Mouse (Mus musculus) megakaryocyte, embryonic 14.5 days (primary cell): Measurements from ENCODE around the gene Grm7.

Experiments
- FLI1 ChIP-seq: IDR thresholded peaks from 2 replicates; pipeline ENCODE4 v1.6.1; 2012; ENCODE audit warnings: low read length, inconsistent platforms, mixed read lengths
- GATA1 ChIP-seq: IDR thresholded peaks from 3 replicates; pipeline ENCODE4 v1.6.1; 2012; ENCODE audit warnings: mixed read lengths, low read length, inconsistent platforms, borderline replicate concordance

DNA sequence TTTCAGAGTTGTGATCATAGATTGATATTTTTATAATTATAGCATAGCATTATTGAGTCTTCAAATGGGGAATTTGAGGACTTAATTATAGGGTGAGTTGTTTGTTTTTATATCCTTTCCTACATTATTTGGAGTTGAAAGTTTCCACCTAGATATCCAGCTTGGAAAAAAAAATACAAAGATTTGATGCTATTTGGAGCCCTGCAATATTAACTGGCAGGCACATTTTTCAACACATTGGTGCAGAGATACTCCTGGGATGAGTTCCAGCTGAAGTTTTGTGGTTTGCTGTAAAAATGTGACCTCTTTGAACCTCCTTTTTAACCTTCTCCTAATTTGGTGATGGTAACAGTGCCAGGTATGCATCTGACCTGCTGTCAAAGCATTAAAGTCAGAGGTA is 802.5 kb downstream of the Grm7 start:
- TF ChIP-seq GATA1 (no peak), FLI1 (no peak)
